Mouse (Mus musculus): ENCODE results near the gene Cnga1.
"Not testable (repeated sequence)": the region's sequence is repeated elsewhere in the genome, so short reads cannot be mapped to it uniquely, and the experiment has no call there.

Cnga1 gene

GRCm38 (mm10) chr5:72640072-72640471 lies 4.0 kb downstream of the Cnga1 start:
- no peak for DNase-seq (ENCODE audit: low spot score in 2 of 2)

- DNase-seq (ENCODE audit: low spot score in 2 of 2), result no peak
Measured at GRCm38 (mm10) chr5:72636576-72636975, 7.5 kb downstream of the Cnga1 start.

- DNase-seq (ENCODE audit: low spot score in 2 of 2), result no peak
Measured at GRCm38 (mm10) chr5:72636122-72636521, 8.0 kb downstream of the Cnga1 start.

- no peak for DNase-seq (ENCODE audit: low spot score in 2 of 2)
Measured at GRCm38 (mm10) chr5:72634791-72635271, 9.2 kb downstream of the Cnga1 start.

GRCm38 (mm10) chr5:72630026-72630425 lies 14.0 kb downstream of the Cnga1 start:
- DNase-seq (ENCODE audit: low spot score in 2 of 2), result no peak

GRCm38 (mm10) chr5:72621022-72621421 lies 23.1 kb downstream of the Cnga1 start:
- no peak for DNase-seq (ENCODE audit: low spot score in 2 of 2)

GRCm38 (mm10) chr5:72617413-72617812 lies 26.7 kb downstream of the Cnga1 start:
- no peak for DNase-seq (ENCODE audit: low spot score in 2 of 2)

- DNase-seq (ENCODE audit: low spot score in 2 of 2), result no peak
Measured at GRCm38 (mm10) chr5:72603138-72603537, 40.9 kb downstream of the Cnga1 start.

- DNase-seq (ENCODE audit: low spot score in 2 of 2), result no peak
Measured at GRCm38 (mm10) chr5:72601006-72601405, 43.1 kb downstream of the Cnga1 start.

GRCm38 (mm10) chr5:72587192-72587681 lies 56.8 kb downstream of the Cnga1 start, which contains the start of gene Gm5868:
TSS of gene Gm5868 (minus strand) at chr5:72587551.
- no peak for DNase-seq (ENCODE audit: low spot score in 2 of 2)

- DNase-seq (ENCODE audit: low spot score in 2 of 2), result not testable (repeated sequence)
Measured at GRCm38 (mm10) chr5:72586667-72587191, 57.3 kb downstream of the Cnga1 start.

GRCm38 (mm10) chr5:72586122-72586521 lies 58.0 kb downstream of the Cnga1 start:
- not testable (repeated sequence) for DNase-seq (ENCODE audit: low spot score in 2 of 2)

GRCm38 (mm10) chr5:72580970-72581332 lies 63.1 kb downstream of the Cnga1 start, which contains the start of gene Zar1:
TSS of gene Zar1 (minus strand) at chr5:72581254.
- DNase-seq (ENCODE audit: low spot score in 2 of 2), result not testable (repeated sequence)

- not testable (repeated sequence) for DNase-seq (ENCODE audit: low spot score in 2 of 2)
Measured at GRCm38 (mm10) chr5:72580088-72580969, 63.7 kb downstream of the Cnga1 start.

- not testable (repeated sequence) for DNase-seq (ENCODE audit: low spot score in 2 of 2)
Measured at GRCm38 (mm10) chr5:72579599-72579998, 64.5 kb downstream of the Cnga1 start.

GRCm38 (mm10) chr5:72565621-72566020 lies 78.5 kb downstream of the Cnga1 start:
- DNase-seq (ENCODE audit: low spot score in 2 of 2), result no peak

- DNase-seq (ENCODE audit: low spot score in 2 of 2), result not testable (repeated sequence)
Measured at GRCm38 (mm10) chr5:72563183-72563582, 80.9 kb downstream of the Cnga1 start.

GRCm38 (mm10) chr5:72560976-72561628 lies 83.0 kb downstream of the Cnga1 start:
- no peak for DNase-seq (ENCODE audit: low spot score in 2 of 2)

GRCm38 (mm10) chr5:72559544-72560049 lies 84.5 kb downstream of the Cnga1 start, which contains the start of gene Nfxl1:
TSS of gene Nfxl1 (minus strand) at chr5:72559684.
- DNase-seq (ENCODE audit: low spot score in 2 of 2), result peak; percentile 93 to 95

- DNase-seq (ENCODE audit: low spot score in 2 of 2), result peak; percentile 10 to 16
Measured at GRCm38 (mm10) chr5:72558716-72559526, 85.2 kb downstream of the Cnga1 start.

- no peak for DNase-seq (ENCODE audit: low spot score in 2 of 2)
Measured at GRCm38 (mm10) chr5:72556245-72556644, 87.8 kb downstream of the Cnga1 start.
